Mouse (Mus musculus): ENCODE results near the gene Rnf38. TPM values are rescaled to one million over a fixed set of nuclear protein-coding genes. Genes with fewer than 3 reads are reported as not detected.

Gene Rnf38
- total and polyA plus RNA-seq, 3 experiments = 6.8 to 22.8 TPM; not detected in 1

DNA sequence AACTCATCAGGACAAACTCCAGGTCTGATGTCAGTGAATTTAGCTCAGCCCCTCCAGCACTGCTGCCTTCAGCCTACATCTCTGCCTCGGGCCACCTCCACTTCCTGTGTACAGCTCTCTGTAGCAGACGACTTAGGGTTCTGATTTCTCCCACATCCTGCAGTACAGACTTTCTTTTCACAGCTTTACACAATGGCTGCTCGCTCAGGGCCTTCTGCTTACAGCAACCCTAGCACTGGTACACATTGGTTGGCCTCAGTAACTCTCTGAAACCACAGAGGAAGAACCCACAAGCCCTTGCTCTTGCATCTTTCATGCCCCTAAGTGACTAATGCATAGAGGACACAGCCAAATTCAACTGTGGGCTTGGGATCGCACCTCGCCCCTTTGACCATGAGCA, 37.5 kb upstream of the Rnf38 start:
- Histone ChIP-seq H3K36me3 (ENCODE audit: control insufficient read depth in 1 of 2, insufficient read depth in 2 of 2, low read length in 2 of 2) (no peaks in the 10 kb centered on the region), H3K79me2 (ENCODE audit: control insufficient read depth, insufficient read depth, low read length, poor library complexity) (no peaks in the 10 kb centered on the region), H3K4me1 (ENCODE audit: control insufficient read depth in 1 of 2, insufficient read depth in 2 of 2, low read length in 2 of 2) (no peaks in the 10 kb centered on the region), H3K27me3 (ENCODE audit: control insufficient read depth in 1 of 2, insufficient read depth in 2 of 2, low read length in 2 of 2) (peaks cover 0 to 1% of the 10 kb centered on the region in 2 experiments; a peak in 2 of 4 replicates), H3K27ac (ENCODE audit: control insufficient read depth, low read depth, low read length) (no peak overlapping the region), H3K9ac (ENCODE audit: control insufficient read depth, low read depth, low read length, poor library complexity, severe bottlenecking) (no peak overlapping the region), H3K9me3 (replicated peaks; ENCODE audit: insufficient read depth, low read length) (no peaks in the 10 kb centered on the region), H3K4me3 (ENCODE audit: control insufficient read depth in 1 of 2, insufficient read depth in 1 of 2, low read depth in 2 of 2, low read length in 2 of 2) (no peak overlapping the region)
- no peak for DNase-seq (ENCODE audit: low read depth, low spot score)
- no peak for TF ChIP-seq TCF12 (IDR thresholded peaks at IDR 0.05; ENCODE audit: low read depth, low read length)
- TF ChIP-seq SIN3A (IDR thresholded peaks at IDR 0.05; ENCODE audit: low read length) = no peak
- no peak for TF ChIP-seq BHLHE40 (IDR thresholded peaks at IDR 0.05; ENCODE audit: borderline replicate concordance, low read depth, low read length)
- no peak for TF ChIP-seq TAL1 (IDR thresholded peaks at IDR 0.05; ENCODE audit: low read length)
- no peak for TF ChIP-seq EP300 (IDR thresholded peaks at IDR 0.05; ENCODE audit: low read depth in 1 of 2, low read length in 2 of 2)
- TF ChIP-seq USF2 (IDR thresholded peaks at IDR 0.05; ENCODE audit: borderline replicate concordance in 1 of 2, insufficient read depth in 1 of 2, low read depth in 1 of 2, low read length in 2 of 2) = no peak
- no peak for TF ChIP-seq MAX (IDR thresholded peaks at IDR 0.05; ENCODE audit: low read length)
- TF ChIP-seq SMC3 (IDR thresholded peaks at IDR 0.05; ENCODE audit: low read depth, low read length) = no peak
- no peak for TF ChIP-seq MAZ (IDR thresholded peaks at IDR 0.05; ENCODE audit: low read depth, low read length)
- TF ChIP-seq RCOR1 (IDR thresholded peaks at IDR 0.05; ENCODE audit: low read depth, low read length) = no peak
- no peak for TF ChIP-seq ZMIZ1 (IDR thresholded peaks at IDR 0.05; ENCODE audit: low read depth, low read length)
- TF ChIP-seq E2F4 (IDR thresholded peaks at IDR 0.05; ENCODE audit: borderline replicate concordance, low read depth, low read length) = no peak
- TF ChIP-seq ELF1 (IDR thresholded peaks at IDR 0.05; ENCODE audit: low read depth, low read length) = no peak
- no peak for TF ChIP-seq MEF2A (IDR thresholded peaks at IDR 0.05; ENCODE audit: extremely low read depth, insufficient replicate concordance, low read depth, low read length, poor library complexity, severe bottlenecking)
- no peak for TF ChIP-seq KAT2A (conservative IDR thresholded peaks at IDR 0.05; ENCODE audit: low read depth, low read length)
- TF ChIP-seq MYB (IDR thresholded peaks at IDR 0.05; ENCODE audit: low read depth, low read length) = no peak
- no peak for TF ChIP-seq POLR2A (IDR thresholded peaks at IDR 0.05; ENCODE audit: control insufficient read depth in 1 of 2, insufficient read depth in 1 of 2, low read depth in 1 of 2, low read length in 2 of 2, poor library complexity in 1 of 2)
- TF ChIP-seq MXI1 (IDR thresholded peaks at IDR 0.05; ENCODE audit: low read depth, low read length) = no peak
- no peak for TF ChIP-seq CHD1 (IDR thresholded peaks at IDR 0.05; ENCODE audit: low read depth, low read length)

DNA sequence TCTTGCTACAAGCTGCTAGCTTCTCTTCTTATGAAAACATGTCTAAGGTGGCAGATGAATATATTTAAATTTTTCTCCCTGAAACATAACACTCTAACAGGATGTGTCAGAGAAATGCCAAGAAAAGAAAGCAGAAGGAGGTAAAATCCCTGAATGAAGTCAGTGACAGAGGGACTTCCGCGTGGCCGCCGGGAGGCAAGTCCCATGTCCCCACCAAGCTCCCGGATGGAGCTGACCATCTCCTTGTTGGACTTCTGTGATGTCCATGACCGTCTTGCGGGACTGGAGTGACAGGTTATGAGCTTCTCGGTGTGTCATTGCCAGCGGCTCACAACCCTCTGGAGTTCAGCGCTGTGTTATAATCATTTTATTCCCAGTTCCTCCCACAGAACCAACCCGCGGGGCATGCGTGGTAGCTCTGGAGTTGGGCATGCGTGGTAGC, 35.8 kb upstream of the Rnf38 start:
- no peaks in the 10 kb centered on the region for H3K9me3 ChIP-seq (replicated peaks; ENCODE audit: insufficient read depth, low read length)
- no peak for DNase-seq (ENCODE audit: low read depth, low spot score)
- H3K79me2 ChIP-seq (ENCODE audit: control insufficient read depth, insufficient read depth, low read length, poor library complexity) = no peaks in the 10 kb centered on the region
- peaks cover 0 to 2% of the 10 kb centered on the region in 2 experiments; a peak in 1 of 4 replicates for H3K36me3 ChIP-seq (ENCODE audit: control insufficient read depth in 1 of 2, insufficient read depth in 2 of 2, low read length in 2 of 2)
- H3K27ac ChIP-seq (ENCODE audit: control insufficient read depth, low read depth, low read length) = no peak overlapping the region
- TF ChIP-seq USF2 (IDR thresholded peaks at IDR 0.05; ENCODE audit: borderline replicate concordance in 1 of 2, insufficient read depth in 1 of 2, low read depth in 1 of 2, low read length in 2 of 2) = no peak
- TF ChIP-seq GABPA (IDR thresholded peaks at IDR 0.05; ENCODE audit: low read depth, low read length) = no peak
- TF ChIP-seq JUND (IDR thresholded peaks at IDR 0.05; ENCODE audit: low read depth, low read length) = no peak
- H3K4me3 ChIP-seq (ENCODE audit: control insufficient read depth in 1 of 2, insufficient read depth in 1 of 2, low read depth in 2 of 2, low read length in 2 of 2) = no peak overlapping the region
- no peaks in the 10 kb centered on the region; a peak in 1 of 4 replicates for H3K4me1 ChIP-seq (ENCODE audit: control insufficient read depth in 1 of 2, insufficient read depth in 2 of 2, low read length in 2 of 2)
- no peak overlapping the region for H3K9ac ChIP-seq (ENCODE audit: control insufficient read depth, low read depth, low read length, poor library complexity, severe bottlenecking)
- H3K27me3 ChIP-seq (ENCODE audit: control insufficient read depth in 1 of 2, insufficient read depth in 2 of 2, low read length in 2 of 2) = no peaks in the 10 kb centered on the region

Measured in MEL (cell line).